Mouse (Mus musculus) right cerebral cortex, postnatal 36 days (tissue): Measurements from ENCODE around the gene Kcnip1.

Source experiments
- DNase-seq, 2 experiments: peaks; one replicate each; pipeline ENCODE4 v3.0.0; 2022; ENCODE audit warnings: low spot score in 2 of 2, mixed read lengths in 1 of 2

Kcnip1 gene

GRCm38 (mm10) chr11:33992938-33993337 lies at the start of gene Kcnip1:
TSS of gene Kcnip1 (minus strand) at chr11:33993152.
- DNase-seq = no peak

GRCm38 (mm10) chr11:34040061-34040460 lies 47.1 kb upstream of the Kcnip1 start:
- DNase-seq = no peak

DNA sequence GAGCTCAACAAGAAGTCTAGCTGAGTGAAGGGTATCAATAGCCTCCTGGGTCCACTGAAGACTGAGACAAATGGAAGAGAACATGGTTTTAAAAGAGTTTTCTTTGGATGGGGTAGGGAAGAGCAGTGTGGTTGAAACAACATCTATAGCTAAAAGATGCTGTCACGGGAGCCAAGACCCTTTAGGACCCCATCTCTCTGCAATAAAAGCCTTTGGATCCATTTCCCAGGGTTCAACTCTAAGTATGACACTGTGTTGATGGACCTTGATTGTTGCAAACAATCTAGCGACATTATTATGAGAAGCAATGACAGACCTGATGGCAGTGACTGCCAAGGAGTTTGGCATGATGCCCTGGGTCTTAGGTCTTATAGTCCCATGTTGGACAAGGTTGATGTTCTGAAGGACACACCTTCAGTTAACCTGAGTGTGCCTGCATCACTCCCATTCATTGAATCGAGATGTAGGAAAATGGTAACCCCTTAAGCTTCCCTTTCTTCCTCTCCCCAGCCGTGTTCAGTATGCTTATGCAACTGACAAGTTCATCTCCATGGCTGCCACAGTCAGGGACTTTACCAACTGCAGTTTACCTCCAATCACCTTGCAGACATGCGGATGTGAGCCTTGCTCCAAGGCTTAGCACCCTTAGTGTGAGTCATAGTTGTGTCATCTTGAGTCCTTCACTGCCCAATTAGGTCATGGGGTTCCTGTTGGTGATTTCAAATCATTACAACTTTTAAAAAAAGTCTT lies 43.1 kb upstream of the Kcnip1 start:
- DNase-seq = no peak

GRCm38 (mm10) chr11:34034794-34035193 lies 41.8 kb upstream of the Kcnip1 start:
- DNase-seq = no peak

- DNase-seq = peak; percentile 4 to 55
These were observed 41.1 kb upstream of the Kcnip1 start for GRCm38 (mm10) chr11:34034008-34034505.

DNA sequence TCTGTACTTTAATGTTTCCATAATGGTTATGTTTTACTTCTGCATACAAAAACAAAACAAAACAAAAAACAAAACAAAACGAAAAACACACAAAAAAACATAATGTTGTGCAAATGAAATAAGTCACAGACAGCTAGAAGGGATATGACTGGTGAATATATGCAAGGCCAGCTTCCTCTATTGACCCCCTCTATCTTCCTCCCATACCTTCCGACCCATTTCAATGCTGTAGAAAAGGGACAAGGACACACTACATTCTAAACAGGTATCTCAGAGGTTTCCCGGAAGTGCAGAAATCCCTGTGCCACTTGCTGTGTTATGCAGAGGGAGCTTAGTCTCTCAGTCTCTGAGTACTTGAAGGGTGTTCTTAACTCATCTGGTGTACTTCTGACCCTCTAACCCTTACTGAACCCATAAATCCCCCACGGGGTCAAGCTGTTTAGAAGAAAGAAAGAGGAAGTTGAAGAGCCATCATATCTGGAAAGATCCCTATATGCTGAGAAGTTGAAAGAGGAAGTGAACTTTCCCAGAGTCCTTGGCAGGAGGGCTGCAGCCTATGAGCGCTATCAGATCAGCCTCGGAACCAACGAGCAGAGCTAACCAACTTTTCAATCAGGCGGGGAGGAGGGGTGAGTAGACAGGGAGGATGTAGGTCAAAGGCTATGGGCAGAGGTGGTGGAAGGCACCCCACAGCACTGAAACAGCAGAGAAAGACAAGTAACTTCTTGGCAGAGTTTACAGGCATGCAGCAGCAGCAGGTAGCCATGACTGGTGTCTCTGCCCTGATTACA lies 38.3 kb upstream of the Kcnip1 start:
- DNase-seq = no peak

DNA sequence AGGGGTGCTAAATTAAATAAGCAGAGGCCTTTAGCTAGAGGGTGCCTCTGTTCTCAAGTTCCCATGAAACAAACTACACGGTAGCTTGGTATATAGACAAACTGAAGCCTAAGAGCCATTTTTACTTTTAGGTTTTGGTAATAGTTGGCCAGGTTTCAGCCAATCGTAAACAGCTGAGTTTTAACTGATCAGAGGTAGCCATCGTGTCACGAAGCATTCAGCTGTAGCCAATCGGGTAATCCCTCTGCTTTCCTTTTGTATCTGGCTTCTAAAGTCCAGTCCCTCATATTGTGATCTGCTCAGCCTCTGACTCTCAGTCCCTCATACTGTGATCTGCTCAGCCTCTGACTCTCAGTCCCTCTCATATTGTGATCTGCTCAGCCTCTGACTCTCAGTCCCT lies 36.7 kb upstream of the Kcnip1 start:
- no peak for DNase-seq

- no peak for DNase-seq
These were observed 32.1 kb upstream of the Kcnip1 start for GRCm38 (mm10) chr11:34025091-34025490.

DNA sequence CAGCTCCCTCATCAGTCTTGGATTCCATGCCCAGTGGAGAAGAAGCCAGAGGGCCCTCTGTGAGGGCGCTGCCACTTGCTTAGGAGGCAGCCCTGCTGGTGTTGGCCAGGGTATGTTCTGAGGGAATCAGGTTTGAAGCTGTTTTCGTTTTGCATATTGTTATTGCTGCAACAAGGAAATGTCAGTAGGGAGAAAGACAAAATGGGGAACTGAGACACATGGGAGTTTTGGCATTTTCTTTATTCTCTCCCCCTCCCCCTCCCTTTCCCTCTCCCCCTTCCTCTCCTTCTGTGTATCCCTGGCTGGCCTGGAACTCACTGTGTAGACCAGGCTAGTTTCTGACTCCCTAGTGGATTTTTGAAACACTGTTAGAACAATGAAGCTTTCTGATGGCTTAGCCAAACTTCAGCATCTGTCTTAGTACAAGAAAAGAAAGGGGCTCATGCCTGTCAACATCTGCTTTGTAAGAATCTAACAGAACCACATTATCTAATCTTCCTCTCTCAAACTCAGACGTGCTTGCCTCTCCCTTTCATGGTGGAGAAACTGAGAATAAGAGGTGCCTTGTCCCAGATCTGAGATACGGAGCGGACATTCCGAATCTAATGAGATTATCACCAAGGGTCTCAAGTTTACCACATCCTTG lies 19.2 kb upstream of the Kcnip1 start:
- no peak for DNase-seq

DNA sequence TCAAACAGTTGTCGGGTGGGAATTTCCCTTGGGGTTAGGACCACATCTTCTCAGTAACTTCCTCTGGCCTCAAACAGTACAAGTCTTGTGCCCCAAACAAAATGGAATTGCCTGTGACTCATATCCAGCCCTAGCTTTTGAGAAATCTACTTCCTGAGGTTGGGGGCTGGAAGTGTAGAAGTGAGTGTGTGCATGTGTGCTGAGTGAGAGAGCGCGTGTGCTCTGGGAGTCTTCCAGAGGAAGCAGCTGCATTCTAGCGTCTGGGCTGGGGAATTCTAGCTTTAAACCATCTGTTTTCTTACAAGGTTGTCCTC lies 17.9 kb upstream of the Kcnip1 start:
- peak; percentile 4 to 9 for DNase-seq

DNA sequence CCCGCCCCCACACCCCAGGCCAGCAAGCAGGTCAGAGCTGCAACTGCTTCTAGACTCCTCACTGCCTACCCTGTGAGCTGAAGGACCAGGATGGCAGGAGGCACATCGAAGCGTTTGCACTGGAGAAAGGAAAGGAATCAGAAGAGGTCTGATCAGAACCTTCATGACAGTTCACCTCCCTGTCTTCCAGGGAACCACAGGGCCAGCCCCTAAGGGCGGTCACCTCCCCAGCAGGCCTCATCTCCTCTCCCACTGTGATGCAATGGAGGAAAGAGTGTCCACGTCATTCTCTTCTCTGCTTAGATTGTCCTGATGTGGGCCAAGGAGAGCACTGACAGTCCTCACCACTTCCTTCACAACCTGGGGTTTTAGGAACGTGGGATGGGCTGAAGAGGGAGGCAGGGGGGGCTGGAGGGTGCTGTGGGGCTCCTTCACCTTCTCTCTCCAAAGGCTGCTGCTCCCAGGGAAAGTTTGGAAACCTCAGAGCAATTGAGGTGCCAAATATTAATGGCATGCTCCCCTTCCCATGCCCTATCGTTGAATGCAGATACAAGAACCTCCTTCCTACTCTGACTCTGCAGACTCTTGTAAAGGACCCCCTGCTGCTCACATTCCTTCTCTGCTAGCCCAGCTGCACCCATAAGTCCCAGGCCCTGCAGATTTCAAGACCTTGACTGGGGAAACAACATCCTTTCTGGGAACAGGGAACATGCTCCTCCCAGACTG lies 17.3 kb upstream of the Kcnip1 start:
- no peak for DNase-seq

DNA sequence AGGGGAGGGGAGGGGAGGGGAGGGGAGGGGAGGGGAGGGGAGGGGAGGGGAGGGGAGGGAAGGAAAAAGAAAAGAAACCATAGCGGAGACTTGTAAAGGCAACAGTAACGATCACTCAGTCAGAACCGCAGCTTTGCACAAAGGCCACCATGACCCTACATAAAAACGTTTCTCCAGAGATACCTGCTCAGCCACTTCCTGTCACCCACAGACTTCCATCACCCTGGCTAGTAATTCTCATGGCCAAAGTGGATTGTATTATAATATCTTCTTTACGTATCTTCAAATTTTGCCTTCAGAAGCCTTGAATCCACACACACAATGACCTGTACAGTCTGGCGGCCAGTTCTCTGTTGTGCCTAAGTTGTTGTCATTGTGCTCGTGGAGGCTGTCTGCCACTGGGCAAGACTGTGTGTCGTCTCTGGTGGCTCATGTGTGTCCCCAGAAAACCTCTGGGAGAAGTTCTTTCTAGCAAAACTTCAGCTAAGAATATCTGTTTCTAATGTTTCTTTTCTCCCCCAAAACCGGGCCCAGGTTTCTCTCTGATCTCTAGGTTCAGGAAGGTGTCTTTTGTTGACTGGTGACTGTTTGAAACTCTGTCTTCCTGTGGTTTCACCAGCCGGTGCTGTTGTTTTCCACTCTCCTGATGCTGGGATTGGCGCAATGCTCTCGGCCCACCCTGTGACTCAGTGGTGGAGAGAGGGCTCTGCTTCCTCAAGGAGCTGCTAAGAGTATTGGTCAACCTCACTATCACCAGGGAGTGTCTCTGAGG lies 16.6 kb upstream of the Kcnip1 start:
- no peak for DNase-seq

GRCm38 (mm10) chr11:34008702-34009101 lies 15.8 kb upstream of the Kcnip1 start:
- peak; percentile 17 to 36 for DNase-seq

DNA sequence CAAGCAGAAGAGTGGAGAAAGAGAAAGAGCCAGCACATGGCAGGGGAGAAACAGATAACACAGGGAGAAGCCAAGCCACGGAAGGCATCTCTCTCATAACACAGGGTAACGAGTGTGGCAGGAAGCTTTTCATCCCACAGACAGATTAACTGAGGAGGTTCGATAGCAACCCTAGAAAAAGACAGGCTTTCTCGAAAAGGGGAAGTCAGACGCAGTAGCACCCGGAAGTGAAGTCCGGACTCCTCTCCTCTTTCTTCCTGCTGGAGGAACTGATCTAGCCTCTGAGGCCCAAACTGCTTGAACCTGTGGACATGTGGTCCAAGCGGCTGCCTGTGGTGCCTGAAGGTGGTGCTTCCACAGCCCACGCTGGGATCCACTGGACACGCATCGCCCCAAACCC lies 15.3 kb upstream of the Kcnip1 start:
- DNase-seq = no peak

DNA sequence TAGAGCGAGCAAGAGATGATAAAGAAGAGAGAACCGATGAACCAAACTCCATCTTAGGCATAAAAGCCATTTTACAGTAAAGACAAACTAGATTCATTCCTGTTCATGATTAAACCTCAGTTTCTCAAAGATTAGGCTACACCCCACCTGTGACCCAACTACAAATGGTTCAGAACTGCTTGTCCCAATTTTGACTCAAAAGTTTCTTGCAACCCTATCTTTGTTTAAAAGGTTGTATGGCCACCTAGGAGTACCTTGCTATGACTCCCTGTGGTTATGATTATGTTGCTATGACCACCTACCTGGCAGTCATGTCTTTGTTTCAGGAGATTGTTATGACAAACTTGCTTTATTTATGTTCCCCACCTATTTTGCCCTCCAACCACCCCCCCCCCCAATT lies 14.7 kb upstream of the Kcnip1 start:
- DNase-seq = no peak

DNA sequence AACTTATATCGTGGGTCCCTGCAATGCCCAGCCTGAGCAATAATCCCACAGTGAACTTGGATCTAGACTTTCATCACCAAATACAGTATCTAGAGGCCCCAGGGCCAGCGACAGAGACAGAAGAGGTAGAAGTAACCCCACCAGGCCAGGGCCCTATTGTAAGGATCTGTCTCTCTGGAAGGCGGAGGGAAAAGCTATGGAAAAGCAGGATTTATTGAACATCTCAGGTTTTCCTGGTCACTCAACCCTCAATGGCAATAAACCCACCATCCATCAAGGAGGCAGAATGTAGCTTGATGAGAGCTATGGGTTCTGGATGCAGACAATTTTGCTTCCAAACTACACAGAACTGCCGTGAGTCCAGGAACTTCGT lies 9.6 kb upstream of the Kcnip1 start:
- no peak for DNase-seq

- peak; percentile 11 to 20 for DNase-seq
These were observed 9.1 kb upstream of the Kcnip1 start for GRCm38 (mm10) chr11:34001938-34002592.

GRCm38 (mm10) chr11:34000416-34000815 lies 7.5 kb upstream of the Kcnip1 start:
- no peak for DNase-seq

- no peak for DNase-seq
These were observed 5.3 kb upstream of the Kcnip1 start for GRCm38 (mm10) chr11:33998244-33998643.

GRCm38 (mm10) chr11:33993496-33993895 lies 544 bp upstream of the Kcnip1 start:
- DNase-seq = no peak

DNA sequence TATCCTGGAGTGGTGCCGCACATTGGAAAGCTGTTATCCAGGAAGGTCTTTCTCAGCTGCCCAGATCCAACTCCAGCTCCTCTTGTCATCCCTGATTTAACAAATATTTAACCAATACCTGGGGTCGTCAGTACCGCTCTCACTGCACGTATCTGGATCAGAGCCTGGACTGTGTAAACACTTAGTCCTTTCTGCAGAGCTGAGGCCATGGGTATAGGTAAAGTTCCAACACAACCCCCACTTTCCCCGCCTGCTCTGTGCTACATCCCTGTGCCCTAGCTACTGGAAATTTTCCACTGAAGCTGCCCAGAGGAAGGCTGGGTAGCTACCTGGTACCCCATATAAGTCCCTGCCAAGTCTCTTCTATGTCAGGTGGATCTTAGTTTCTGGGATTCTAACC lies 3.0 kb downstream of the Kcnip1 start:
- no peak for DNase-seq
